Mouse (Mus musculus) heart, postnatal 0 days (tissue): ENCODE data around the gene Ackr3.

Source experiments
- CTCF ChIP-seq: IDR thresholded peaks from 2 replicates; pipeline ENCODE4 v1.5.1; 2016; ENCODE audit warnings: antibody characterized with exemption, control low read depth, low read depth
- EP300 ChIP-seq: IDR thresholded peaks from 2 replicates; pipeline ENCODE4 v1.6.1; 2016; ENCODE audit warnings: antibody characterized with exemption, low read depth

DNA sequence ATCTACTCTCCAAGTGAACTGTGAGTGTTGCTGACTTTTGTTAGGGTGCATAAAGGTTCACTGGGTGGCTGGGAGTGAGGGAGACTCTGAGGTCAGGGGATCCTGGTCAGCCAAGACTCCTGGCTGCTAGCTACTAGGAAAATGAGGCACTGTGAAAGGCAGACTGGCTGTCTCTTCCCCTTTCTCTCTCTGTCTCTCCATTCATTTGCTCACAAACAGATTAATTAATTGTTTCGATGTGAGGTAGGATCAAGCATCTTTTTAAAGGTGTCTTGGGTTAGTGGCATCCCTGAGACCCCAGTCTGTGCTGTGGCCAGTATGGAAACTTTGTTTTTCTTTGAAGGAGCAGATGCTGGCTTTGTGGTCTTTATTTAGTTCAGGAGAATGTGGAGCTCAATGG, 1.0 kb downstream of the Ackr3 start:
- no peak for TF ChIP-seq EP300
- TF ChIP-seq CTCF: no peak
